Mouse (Mus musculus) ES-Bruce4 (cell line): ENCODE measurements around the gene Lamp1. TPM values are rescaled to one million over a fixed set of nuclear protein-coding genes. Genes with fewer than 3 reads are reported as not detected.
A peak's percentile ranks its signal among the peaks of the same experiment; 100 is the strongest.

Source experiments
- H3K27ac ChIP-seq: 2 replicates; pipeline ENCODE4 v1.5.1; 2012; ENCODE audit warnings: low read length, inconsistent platforms; ENCODE audit not compliant: insufficient read depth
- H3K27me3 ChIP-seq: 2 replicates; pipeline ENCODE4 v1.6.1; 2012; ENCODE audit warnings: mild to moderate bottlenecking, low read length, inconsistent platforms; ENCODE audit not compliant: control insufficient read depth, poor library complexity, insufficient read depth, severe bottlenecking
- H3K36me3 ChIP-seq: 2 replicates; pipeline ENCODE4 v1.6.1; 2012; ENCODE audit warnings: inconsistent platforms, mild to moderate bottlenecking, low read length, moderate library complexity; ENCODE audit not compliant: control insufficient read depth, poor library complexity, insufficient read depth, severe bottlenecking
- H3K4me1 ChIP-seq: one replicate; pipeline ENCODE4 v1.8.1; 2011; ENCODE audit warnings: low read length; ENCODE audit not compliant: control insufficient read depth, insufficient read depth
- H3K4me3 ChIP-seq: 2 replicates; pipeline ENCODE4 v1.5.1; 2011; ENCODE audit warnings: low read depth, mild to moderate bottlenecking, low read length
- H3K9ac ChIP-seq: 2 replicates; pipeline ENCODE4 v1.6.1; 2012; ENCODE audit warnings: low read depth, mild to moderate bottlenecking, inconsistent platforms; ENCODE audit not compliant: poor library complexity, severe bottlenecking
- H3K9me3 ChIP-seq: replicated peaks from 2 replicates; pipeline ENCODE4 v1.6.1; 2012; ENCODE audit warnings: mild to moderate bottlenecking, low read length, inconsistent platforms; ENCODE audit not compliant: control insufficient read depth, poor library complexity, insufficient read depth, severe bottlenecking
- CTCF ChIP-seq: IDR thresholded peaks from one replicate; pipeline ENCODE4 v1.8.1; 2011; ENCODE audit warnings: low read depth, low read length
- EP300 ChIP-seq: IDR thresholded peaks from 2 replicates; pipeline ENCODE4 v1.6.1; 2011; ENCODE audit warnings: low read depth, low read length; ENCODE audit not compliant: insufficient read depth
- POLR2A ChIP-seq: IDR thresholded peaks from one replicate; pipeline ENCODE4 v1.8.1; 2011; ENCODE audit warnings: low read length; ENCODE audit not compliant: insufficient read depth
- polyA plus RNA-seq: library from polyadenylated mRNA; stranded (reverse); fragments of >200 nt; gene quantifications from 2 replicates; pipeline ENCODE4 v1.2.4, GENCODE M21; 2011; ENCODE audit warnings: low read depth; ENCODE audit not compliant: missing spikeins, insufficient read depth, insufficient read length

Gene Lamp1
- polyA plus RNA-seq, 1 experiment, result 247 TPM

DNA sequence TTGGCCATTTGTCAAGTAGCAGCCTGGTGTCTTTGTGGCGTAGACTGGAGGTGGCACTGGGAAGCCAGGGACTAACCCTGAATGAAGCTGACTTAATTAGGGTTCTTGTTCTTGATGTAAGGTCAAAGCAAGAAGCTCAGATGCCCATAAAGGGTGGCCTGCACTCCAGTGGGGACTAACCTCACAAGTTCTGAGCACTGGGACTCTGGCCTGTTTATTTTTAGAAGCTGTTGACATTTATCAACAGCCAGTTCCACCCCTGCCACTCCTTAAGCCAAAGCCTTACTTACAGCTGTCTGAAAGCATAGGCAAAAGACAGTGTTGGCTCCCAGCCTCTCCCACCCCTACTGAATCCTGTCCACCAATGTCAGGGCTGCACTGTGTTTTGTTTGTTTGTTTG lies 50.8 kb downstream of the Lamp1 start:
- H3K27me3 ChIP-seq, result no peaks in the 10 kb centered on the region
- no peak overlapping the region for H3K9ac ChIP-seq
- no peak for TF ChIP-seq EP300
- no peak for TF ChIP-seq CTCF
- TF ChIP-seq POLR2A, result no peak
- H3K36me3 ChIP-seq, result no peaks in the 10 kb centered on the region
- H3K4me3 ChIP-seq, result no peak overlapping the region
- H3K4me1 ChIP-seq, result peaks cover 17% of the 10 kb centered on the region
- H3K27ac ChIP-seq, result peak overlapping the region; percentile 93
- no peaks in the 10 kb centered on the region for H3K9me3 ChIP-seq

- H3K27ac ChIP-seq, result peak overlapping the region; percentile 1; the same call in 1 of the 2 replicates
- H3K4me3 ChIP-seq, result no peak overlapping the region
- H3K4me1 ChIP-seq, result peaks cover 10% of the 10 kb centered on the region
Measured at GRCm38 (mm10) chr8:13213479-13214268, 54.7 kb downstream of the Lamp1 start.

GRCm38 (mm10) chr8:13216386-13216785 lies 57.4 kb downstream of the Lamp1 start:
- no peak overlapping the region for H3K4me3 ChIP-seq
- no peak overlapping the region for H3K9ac ChIP-seq
- no peak overlapping the region for H3K27ac ChIP-seq
- H3K9me3 ChIP-seq, result no peaks in the 10 kb centered on the region
- H3K27me3 ChIP-seq, result no peaks in the 10 kb centered on the region
- no peaks in the 10 kb centered on the region for H3K36me3 ChIP-seq
- no peak for TF ChIP-seq EP300
- TF ChIP-seq POLR2A, result no peak
- TF ChIP-seq CTCF, result no peak
- H3K4me1 ChIP-seq, result peaks cover 6% of the 10 kb centered on the region

More at GRCm38 (mm10) chr8:13213479-13214268, 54.7 kb downstream of the Lamp1 start:
- no peaks in the 10 kb centered on the region for H3K27me3 ChIP-seq
- TF ChIP-seq POLR2A (no peak), CTCF (peak; percentile 92), EP300 (0 out of 2 replicates have a peak, but pooled peaks have one; percentile 21)
- peak overlapping the region; percentile 19; the same call in 1 of the 2 replicates for H3K9ac ChIP-seq
- no peaks in the 10 kb centered on the region for H3K36me3 ChIP-seq
- no peaks in the 10 kb centered on the region for H3K9me3 ChIP-seq

DNA sequence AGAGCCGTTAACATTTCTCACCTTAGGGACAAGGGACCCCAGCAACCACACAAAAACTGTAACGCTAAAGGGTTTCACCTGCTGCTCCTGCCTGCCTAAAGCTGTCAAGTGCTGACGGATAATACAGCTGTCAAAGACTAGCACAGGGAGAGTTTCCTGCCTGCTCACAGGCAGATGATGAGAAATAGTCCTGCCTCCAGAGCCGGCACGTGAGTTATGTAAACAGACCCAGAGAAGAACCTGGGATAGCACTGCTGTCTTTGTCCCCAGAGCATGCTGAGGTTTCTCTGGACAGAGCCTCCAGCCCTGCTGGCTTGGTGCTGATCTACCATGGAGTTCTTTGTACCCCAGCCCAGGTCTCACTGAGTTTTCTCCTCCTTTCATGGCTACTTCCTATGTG lies 58.1 kb downstream of the Lamp1 start:
- H3K36me3 ChIP-seq, result no peaks in the 10 kb centered on the region
- TF ChIP-seq EP300 (no peak), CTCF (no peak), POLR2A (no peak)
- H3K27me3 ChIP-seq, result no peaks in the 10 kb centered on the region
- H3K27ac ChIP-seq, result no peak overlapping the region
- H3K9me3 ChIP-seq, result no peaks in the 10 kb centered on the region
- H3K9ac ChIP-seq, result no peak overlapping the region
- peaks cover 6% of the 10 kb centered on the region for H3K4me1 ChIP-seq
- no peak overlapping the region for H3K4me3 ChIP-seq

DNA sequence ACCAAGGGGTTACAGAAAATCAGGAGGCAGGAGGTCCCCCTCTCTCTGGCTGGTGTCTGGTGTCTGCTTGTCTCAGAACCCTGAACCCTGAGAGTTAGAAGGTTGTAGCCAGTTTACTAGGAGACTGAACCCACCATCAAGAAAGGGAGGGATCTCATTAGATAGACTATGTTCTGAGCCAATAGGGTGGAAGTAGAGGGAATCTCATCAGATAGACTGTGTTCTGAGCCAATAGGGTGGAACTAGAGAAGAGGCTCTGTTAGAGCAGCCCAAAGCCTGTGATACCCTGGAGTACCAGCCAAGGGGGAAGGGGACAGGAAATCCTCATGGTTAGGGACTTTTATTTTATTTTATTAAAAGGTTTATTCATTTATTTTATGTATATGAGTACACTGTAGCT lies 59.0 kb downstream of the Lamp1 start:
- no peak overlapping the region for H3K9ac ChIP-seq
- H3K27me3 ChIP-seq, result no peaks in the 10 kb centered on the region
- no peak overlapping the region for H3K4me3 ChIP-seq
- no peak overlapping the region for H3K27ac ChIP-seq
- no peaks in the 10 kb centered on the region for H3K9me3 ChIP-seq
- no peaks in the 10 kb centered on the region for H3K36me3 ChIP-seq
- H3K4me1 ChIP-seq, result peaks cover 6% of the 10 kb centered on the region
- TF ChIP-seq CTCF, result no peak
- no peak for TF ChIP-seq EP300
- no peak for TF ChIP-seq POLR2A

DNA sequence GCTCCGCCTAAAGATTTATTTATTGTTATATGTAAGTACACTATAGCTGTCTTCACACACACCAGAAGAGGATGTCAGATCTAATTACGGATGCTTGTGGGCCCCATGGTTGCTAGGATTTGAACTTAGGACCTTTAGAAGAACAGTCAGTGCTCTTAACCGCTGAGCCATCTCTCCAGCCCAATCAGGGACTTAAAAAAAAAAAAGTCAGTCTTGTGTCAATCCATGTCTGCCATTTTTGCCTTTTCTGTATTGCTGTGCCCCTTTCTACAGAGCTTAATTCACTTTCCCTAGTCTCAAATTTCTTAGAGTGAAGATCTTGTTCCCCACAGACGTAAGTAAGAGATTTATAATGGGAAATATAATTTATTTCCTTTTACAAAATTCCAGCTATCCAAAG lies 59.5 kb downstream of the Lamp1 start:
- Histone ChIP-seq H3K9ac (no peak overlapping the region), H3K27ac (no peak overlapping the region), H3K4me3 (no peak overlapping the region), H3K9me3 (no peaks in the 10 kb centered on the region), H3K27me3 (no peaks in the 10 kb centered on the region), H3K4me1 (peaks cover 2% of the 10 kb centered on the region), H3K36me3 (no peaks in the 10 kb centered on the region)
- TF ChIP-seq CTCF (no peak), EP300 (no peak), POLR2A (no peak)
